Mouse (Mus musculus) heart, embryonic 11.5 days (tissue): ENCODE data around the gene Fam171a2. TPM values are rescaled to one million over a fixed set of nuclear protein-coding genes. Genes with fewer than 3 reads are reported as not detected.
A peak's percentile ranks its signal among the peaks of the same experiment; 100 is the strongest.

ENCODE experiments used
- ATAC-seq: fragments of 200-750 bp; cut with Nextera tagmentation; replicated peaks from 2 replicates; pipeline ENCODE4 v1.8.0; 2017; ENCODE audit warnings: moderate library complexity; ENCODE audit not compliant: insufficient number of reproducible peaks, low FRiP score, low TSS enrichment
- H3K27ac ChIP-seq: fragments of 300-500 bp; sonication (generic); 2 replicates; pipeline ENCODE4 v1.5.1; 2014; ENCODE audit warnings: mild to moderate bottlenecking, low read depth, low read length
- H3K27me3 ChIP-seq: fragments of 300-500 bp; sonication (generic); 2 replicates; pipeline ENCODE4 v1.6.1; 2014; ENCODE audit warnings: mild to moderate bottlenecking, low read length, mixed read lengths; ENCODE audit not compliant: control insufficient read depth, insufficient read depth
- H3K36me3 ChIP-seq: fragments of 300-500 bp; sonication (generic); 2 replicates; pipeline ENCODE4 v1.6.1; 2014; ENCODE audit warnings: mild to moderate bottlenecking, low read length, moderate library complexity, mixed read lengths; ENCODE audit not compliant: control insufficient read depth, insufficient read depth
- H3K4me1 ChIP-seq: fragments of 300-500 bp; sonication (generic); 2 replicates; pipeline ENCODE4 v1.6.1; 2014; ENCODE audit warnings: low read length; ENCODE audit not compliant: control insufficient read depth, insufficient read depth
- H3K4me2 ChIP-seq: fragments of 300-500 bp; sonication (generic); 2 replicates; pipeline ENCODE4 v1.6.1; 2014; ENCODE audit warnings: mild to moderate bottlenecking, moderate library complexity
- H3K4me3 ChIP-seq: fragments of 300-500 bp; sonication (generic); 2 replicates; pipeline ENCODE4 v1.5.1; 2014; ENCODE audit warnings: low read depth, low read length
- H3K9ac ChIP-seq: fragments of 300-500 bp; sonication (generic); 2 replicates; pipeline ENCODE4 v1.6.1; 2014; ENCODE audit warnings: mild to moderate bottlenecking, low read depth, low read length, moderate library complexity
- H3K9me3 ChIP-seq: fragments of 300-500 bp; sonication (generic); replicated peaks from 2 replicates; pipeline ENCODE4 v1.6.1; 2016; ENCODE audit warnings: low read length; ENCODE audit not compliant: control insufficient read depth
- WGBS: fragments of 180-500 bp; shearing (Covaris S2); extraction: QIAGEN DNeasy Blood & Tissue Kit; methylation state at CpG from one replicate; pipeline ENCODE4 v1.1.7; 2014; ENCODE audit not compliant: insufficient replicate concordance; 5-methylcytosine and 5-hydroxymethylcytosine counted together
- polyA plus RNA-seq: library from polyadenylated mRNA; unstranded; fragments of >200 nt; fragmentation: Nextera tagmentation; extraction: Ambion mirVana; gene quantifications from 2 replicates; pipeline ENCODE4 v1.2.1, GENCODE M21; 2014

The Fam171a2 gene
- polyA plus RNA-seq, 1 experiment from 2014 or later: 5.1 TPM

GRCm38 (mm10) chr11:102434816-102435705 is 12.4 kb downstream of the Fam171a2 start:
- WGBS: 86% methylated on average over 11 of the region's 11 CpGs

GRCm38 (mm10) chr11:102434406-102434805 is 13.1 kb downstream of the Fam171a2 start:
- no peak for ATAC-seq
- 12% methylated on average over 7 of the region's 7 CpGs for WGBS
- Histone ChIP-seq H3K9me3 (no peaks in the 10 kb centered on the region), H3K4me2 (no peak overlapping the region), H3K36me3 (peaks cover 10% of the 10 kb centered on the region), H3K27me3 (peaks cover 5% of the 10 kb centered on the region), H3K4me1 (peaks cover 32% of the 10 kb centered on the region), H3K4me3 (no peak overlapping the region), H3K27ac (no peak overlapping the region), H3K9ac (no peak overlapping the region)

More at GRCm38 (mm10) chr11:102434816-102435705, 12.4 kb downstream of the Fam171a2 start:
- Histone ChIP-seq H3K27me3 (peaks cover 12% of the 10 kb centered on the region), H3K4me2 (no peak overlapping the region), H3K4me1 (peaks cover 27% of the 10 kb centered on the region), H3K4me3 (no peak overlapping the region), H3K9me3 (no peaks in the 10 kb centered on the region), H3K9ac (0 out of 2 replicates have a peak overlapping the region, but pooled peaks have one; percentile 10), H3K27ac (no peak overlapping the region), H3K36me3 (peaks cover 14% of the 10 kb centered on the region)
- no peak for ATAC-seq

- no peak overlapping the region for H3K4me3 ChIP-seq
- peaks cover 10% of the 10 kb centered on the region for H3K36me3 ChIP-seq
- H3K4me2 ChIP-seq: no peak overlapping the region
- 89% methylated on average over 7 of the region's 7 CpGs for WGBS
- H3K9me3 ChIP-seq: no peaks in the 10 kb centered on the region
- H3K4me1 ChIP-seq: peaks cover 36% of the 10 kb centered on the region
- no peaks in the 10 kb centered on the region; the same call in 1 of the 2 replicates for H3K27me3 ChIP-seq
- no peak for ATAC-seq
- H3K9ac ChIP-seq: no peak overlapping the region
- no peak overlapping the region for H3K27ac ChIP-seq
These were observed 13.6 kb downstream of the Fam171a2 start for GRCm38 (mm10) chr11:102433866-102434265.

- ATAC-seq: no peak
- H3K4me1 ChIP-seq: peaks cover 31% of the 10 kb centered on the region
- 89% methylated on average over 6 of the region's 6 CpGs for WGBS
These were observed 14.6 kb downstream of the Fam171a2 start for GRCm38 (mm10) chr11:102432896-102433295.

GRCm38 (mm10) chr11:102432115-102432843 is 15.2 kb downstream of the Fam171a2 start:
- Histone ChIP-seq H3K27ac (no peak overlapping the region), H3K4me2 (no peak overlapping the region; the same call in 1 of the 2 replicates), H3K4me3 (no peak overlapping the region), H3K27me3 (no peaks in the 10 kb centered on the region), H3K4me1 (peaks cover 24% of the 10 kb centered on the region), H3K9ac (0 out of 2 replicates have a peak overlapping the region, but pooled peaks have one; percentile 36), H3K36me3 (peaks cover 8% of the 10 kb centered on the region), H3K9me3 (no peaks in the 10 kb centered on the region)
- ATAC-seq: no peak
- 56% methylated on average over 16 of the region's 16 CpGs for WGBS

More at GRCm38 (mm10) chr11:102432896-102433295, 14.6 kb downstream of the Fam171a2 start:
- no peak overlapping the region; the same call in 1 of the 2 replicates for H3K4me2 ChIP-seq
- H3K9me3 ChIP-seq: no peaks in the 10 kb centered on the region
- H3K9ac ChIP-seq: no peak overlapping the region
- H3K4me3 ChIP-seq: no peak overlapping the region
- no peaks in the 10 kb centered on the region for H3K27me3 ChIP-seq
- H3K36me3 ChIP-seq: peaks cover 9% of the 10 kb centered on the region
- no peak overlapping the region for H3K27ac ChIP-seq

- Histone ChIP-seq H3K36me3 (peaks cover 8% of the 10 kb centered on the region), H3K27me3 (no peaks in the 10 kb centered on the region), H3K4me3 (no peak overlapping the region), H3K4me2 (no peak overlapping the region), H3K9ac (0 out of 2 replicates have a peak overlapping the region, but pooled peaks have one; percentile 36), H3K9me3 (no peaks in the 10 kb centered on the region), H3K4me1 (peaks cover 20% of the 10 kb centered on the region), H3K27ac (no peak overlapping the region)
- 74% methylated on average over 3 of the region's 3 CpGs for WGBS
- ATAC-seq: no peak
These were observed 15.8 kb downstream of the Fam171a2 start for GRCm38 (mm10) chr11:102431728-102432114.

- no peaks in the 10 kb centered on the region for H3K27me3 ChIP-seq
- no peaks in the 10 kb centered on the region for H3K9me3 ChIP-seq
- 3% methylated on average over 7 of the region's 7 CpGs for WGBS
- peak; percentile 28 for ATAC-seq
- peak overlapping the region; percentile 64 for H3K4me3 ChIP-seq
- peaks cover 8% of the 10 kb centered on the region for H3K36me3 ChIP-seq
- H3K4me1 ChIP-seq: peaks cover 20% of the 10 kb centered on the region
- H3K9ac ChIP-seq: peak overlapping the region; percentile 69
- H3K4me2 ChIP-seq: peak overlapping the region; percentile 64
- H3K27ac ChIP-seq: peak overlapping the region; percentile 60
These were observed 16.4 kb downstream of the Fam171a2 start for GRCm38 (mm10) chr11:102431018-102431645.
